Mouse (Mus musculus) spleen, adult 2 months (tissue): ENCODE measurements around the gene Hoxc5.

ENCODE experiments used
- CTCF ChIP-seq: fragments of 200-500 bp; IDR thresholded peaks from 2 replicates; pipeline ENCODE4 v1.5.1; 2011; ENCODE audit warnings: mild to moderate bottlenecking, inconsistent platforms; ENCODE audit not compliant: insufficient read depth, insufficient read length, insufficient replicate concordance; ENCODE audit errors: extremely low read depth
- POLR2A ChIP-seq: fragments of 200-500 bp; IDR thresholded peaks from 2 replicates; pipeline ENCODE4 v1.6.1; 2011; ENCODE audit warnings: low read depth, low read length, inconsistent platforms

- TF ChIP-seq CTCF: no peak
- TF ChIP-seq POLR2A: no peak
Observed at GRCm38 (mm10) chr15:102942739-102943467, 24.3 kb upstream of the Hoxc5 start.
